Mouse (Mus musculus): ENCODE measurements around the gene Ube2ql1. TPM values are rescaled to one million over a fixed set of nuclear protein-coding genes. Genes with fewer than 3 reads are reported as not detected.

Gene Ube2ql1
- polyA plus RNA-seq (2012; rRNA removed) = 0.42 and 0.82 TPM in 2 replicates

DNA sequence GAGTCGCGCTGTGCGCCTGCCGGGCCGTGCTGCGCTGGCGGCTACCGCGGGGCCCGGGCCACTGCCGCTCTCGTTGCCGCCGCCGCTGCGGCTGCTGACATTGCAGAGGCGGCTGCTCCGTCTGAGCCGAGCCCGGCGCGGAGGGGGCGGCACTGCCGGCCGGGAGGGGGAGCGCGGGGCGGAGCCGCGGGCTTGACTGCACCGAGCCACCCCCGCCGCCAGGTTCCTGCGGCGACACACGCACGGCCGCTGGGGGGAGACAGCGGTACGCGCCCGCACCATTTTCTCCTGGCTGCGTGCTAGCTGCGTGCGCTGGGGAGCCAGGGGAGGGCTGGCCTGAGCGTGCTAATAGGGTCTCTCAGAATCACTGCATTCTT lies at the start of gene Ube2ql1:
Gene Ube2ql1, minus strand, starts transcription at position 131 of the 377 bp plus-strand sequence.
- H3K27me3 ChIP-seq (ENCODE audit: control insufficient read depth, insufficient read depth, low read length) = peaks cover 35% of the 10 kb centered on the region
- H3K36me3 ChIP-seq (ENCODE audit: control insufficient read depth, insufficient read depth, low read length) = no peaks in the 10 kb centered on the region
- no peak within 1 kb of the TSS for H3K27ac ChIP-seq (ENCODE audit: insufficient read depth, low read depth, low read length)
- H3K4me1 ChIP-seq (ENCODE audit: control insufficient read depth, insufficient read depth, insufficient read length, low read length) = no peaks in the 10 kb centered on the region; the same call in 1 of the 2 replicates
- peak within 1 kb of the TSS; percentile 48 for H3K4me3 ChIP-seq (ENCODE audit: low read depth, low read length)
- 2% methylated on average over 44 of the region's 46 CpGs for WGBS
- TF ChIP-seq CTCF (IDR thresholded peaks at IDR 0.05; ENCODE audit: extremely low read depth, insufficient read length, insufficient replicate concordance, low read depth, low read length) (peak; percentile 54), POLR2A (IDR thresholded peaks at IDR 0.05; ENCODE audit: low read depth, low read length) (no peak)

DNA sequence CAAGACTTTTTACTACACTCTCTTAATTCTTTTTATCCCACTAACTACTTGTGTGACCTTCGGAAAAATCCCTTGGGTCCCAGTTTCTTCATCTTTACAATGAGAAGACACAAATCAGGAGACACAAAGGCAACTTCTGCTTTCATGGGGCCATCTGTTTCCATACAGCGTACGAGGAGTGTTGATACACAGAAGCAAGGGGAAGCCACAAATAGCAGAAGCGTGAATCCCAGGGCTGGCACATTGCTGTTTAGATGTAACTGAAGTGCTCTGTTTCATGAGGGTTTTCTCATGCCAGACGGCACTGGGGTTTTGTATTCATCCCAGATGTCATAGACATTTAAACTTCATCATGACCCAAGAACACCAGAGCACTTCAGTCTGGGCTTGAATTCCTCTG lies 49.0 kb upstream of the Ube2ql1 start:
- H3K36me3 ChIP-seq (ENCODE audit: control insufficient read depth, insufficient read depth, low read length) = no peaks in the 10 kb centered on the region
- no peak overlapping the region for H3K27ac ChIP-seq (ENCODE audit: insufficient read depth, low read depth, low read length)
- TF ChIP-seq CTCF (IDR thresholded peaks at IDR 0.05; ENCODE audit: extremely low read depth, insufficient read length, insufficient replicate concordance, low read depth, low read length) = no peak
- TF ChIP-seq POLR2A (IDR thresholded peaks at IDR 0.05; ENCODE audit: low read depth, low read length) = no peak
- 69% methylated on average over 5 of the region's 5 CpGs for WGBS
- H3K27me3 ChIP-seq (ENCODE audit: control insufficient read depth, insufficient read depth, low read length) = no peaks in the 10 kb centered on the region
- no peaks in the 10 kb centered on the region for H3K4me1 ChIP-seq (ENCODE audit: control insufficient read depth, insufficient read depth, insufficient read length, low read length)
- H3K4me3 ChIP-seq (ENCODE audit: low read depth, low read length) = no peak overlapping the region

DNA sequence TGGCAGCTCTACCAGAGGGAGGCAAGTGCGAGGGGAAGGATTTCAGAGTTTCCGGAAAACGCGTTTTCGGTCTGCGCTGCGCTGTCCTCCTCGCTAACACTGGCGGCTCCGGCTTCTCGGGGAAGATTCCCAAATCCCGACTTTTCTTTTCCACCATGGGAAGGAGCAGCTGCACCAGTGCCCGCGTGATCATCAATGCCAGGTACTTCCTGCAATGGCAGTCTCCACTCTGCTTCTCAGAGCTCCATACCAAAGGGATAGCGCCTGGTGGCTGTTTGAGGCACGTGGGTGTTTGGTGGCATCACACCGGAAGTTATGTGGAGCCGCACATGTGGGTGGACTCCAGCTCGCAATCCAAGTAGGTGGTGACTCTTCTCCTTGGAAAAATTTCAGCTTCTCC lies 38.5 kb upstream of the Ube2ql1 start:
- no peaks in the 10 kb centered on the region for H3K36me3 ChIP-seq (ENCODE audit: control insufficient read depth, insufficient read depth, low read length)
- WGBS = 87% methylated on average over 19 of the region's 19 CpGs
- no peak overlapping the region for H3K27ac ChIP-seq (ENCODE audit: insufficient read depth, low read depth, low read length)
- no peaks in the 10 kb centered on the region for H3K4me1 ChIP-seq (ENCODE audit: control insufficient read depth, insufficient read depth, insufficient read length, low read length)
- TF ChIP-seq POLR2A (IDR thresholded peaks at IDR 0.05; ENCODE audit: low read depth, low read length) (no peak), CTCF (IDR thresholded peaks at IDR 0.05; ENCODE audit: extremely low read depth, insufficient read length, insufficient replicate concordance, low read depth, low read length) (no peak)
- no peak overlapping the region for H3K4me3 ChIP-seq (ENCODE audit: low read depth, low read length)
- no peaks in the 10 kb centered on the region; the same call in 1 of the 2 replicates for H3K27me3 ChIP-seq (ENCODE audit: control insufficient read depth, insufficient read depth, low read length)

DNA sequence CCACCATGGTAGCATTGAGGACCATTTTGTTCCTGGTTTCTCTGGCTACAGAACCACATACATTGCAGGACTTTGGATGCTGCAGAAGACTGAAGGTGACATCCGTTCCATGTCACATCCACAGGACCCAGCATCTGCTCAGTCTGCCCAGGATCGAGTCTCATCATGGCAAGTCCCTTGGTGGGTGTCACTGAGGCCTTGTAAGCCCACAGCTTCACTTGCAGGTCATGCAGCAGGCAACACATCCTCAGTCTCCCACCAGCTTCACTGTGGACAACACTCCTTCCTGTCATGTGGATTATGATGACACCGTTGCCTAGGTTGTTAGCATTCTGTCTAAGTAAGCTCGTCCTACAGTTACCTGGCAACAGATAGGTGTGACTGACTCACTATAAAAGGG lies 32.7 kb upstream of the Ube2ql1 start:
- no peak overlapping the region for H3K4me3 ChIP-seq (ENCODE audit: low read depth, low read length)
- WGBS = 66% methylated on average over 4 of the region's 4 CpGs
- no peak for TF ChIP-seq CTCF (IDR thresholded peaks at IDR 0.05; ENCODE audit: extremely low read depth, insufficient read length, insufficient replicate concordance, low read depth, low read length)
- no peak for TF ChIP-seq POLR2A (IDR thresholded peaks at IDR 0.05; ENCODE audit: low read depth, low read length)
- H3K27me3 ChIP-seq (ENCODE audit: control insufficient read depth, insufficient read depth, low read length) = no peaks in the 10 kb centered on the region
- H3K27ac ChIP-seq (ENCODE audit: insufficient read depth, low read depth, low read length) = no peak overlapping the region
- no peaks in the 10 kb centered on the region for H3K36me3 ChIP-seq (ENCODE audit: control insufficient read depth, insufficient read depth, low read length)
- H3K4me1 ChIP-seq (ENCODE audit: control insufficient read depth, insufficient read depth, insufficient read length, low read length) = no peaks in the 10 kb centered on the region

DNA sequence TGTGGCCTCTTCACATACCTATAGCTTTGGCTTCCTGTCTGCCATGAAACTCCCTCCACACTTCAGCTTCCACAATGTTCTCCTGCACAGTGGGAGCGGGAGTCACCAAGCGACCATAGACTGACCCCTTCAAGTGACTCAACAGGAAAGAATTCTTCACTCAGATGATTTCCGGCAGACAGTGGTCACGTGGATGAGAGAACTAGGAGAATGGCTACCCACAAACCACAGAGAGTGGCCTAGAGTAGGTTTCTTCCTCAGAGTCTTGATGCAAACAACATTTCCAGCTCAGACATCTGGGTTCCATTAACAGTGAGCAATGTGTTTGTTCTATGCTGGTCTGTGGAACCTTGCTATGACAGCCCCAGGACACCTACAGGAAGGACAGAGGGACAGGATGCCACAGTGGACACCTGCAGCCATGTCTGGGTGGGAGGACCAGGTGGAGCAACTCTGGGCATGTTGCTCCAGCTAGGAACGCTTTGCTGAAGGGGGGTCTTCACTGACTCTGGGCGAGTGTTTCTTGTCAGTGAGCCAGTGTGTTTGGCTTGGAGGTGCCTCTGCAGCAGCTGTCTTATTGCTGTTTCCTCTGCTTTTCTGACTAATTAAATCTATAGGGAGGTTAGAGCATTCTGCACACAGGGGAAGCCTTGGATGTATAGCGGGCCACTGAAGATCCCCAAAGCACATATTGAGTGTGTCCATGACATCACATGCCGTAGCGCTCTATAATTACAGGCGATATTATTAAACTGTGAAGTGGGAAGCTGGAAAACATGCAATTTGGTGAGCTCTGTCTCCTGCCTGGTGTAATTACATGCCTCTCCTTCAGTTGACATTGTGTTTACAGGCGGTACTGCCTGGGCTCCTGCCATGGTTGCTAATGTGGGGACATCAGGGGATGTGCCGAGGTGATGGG lies 31.1 kb upstream of the Ube2ql1 start:
- Histone ChIP-seq H3K4me1 (ENCODE audit: control insufficient read depth, insufficient read depth, insufficient read length, low read length) (no peaks in the 10 kb centered on the region), H3K36me3 (ENCODE audit: control insufficient read depth, insufficient read depth, low read length) (no peaks in the 10 kb centered on the region), H3K27me3 (ENCODE audit: control insufficient read depth, insufficient read depth, low read length) (no peaks in the 10 kb centered on the region), H3K4me3 (ENCODE audit: low read depth, low read length) (no peak overlapping the region), H3K27ac (ENCODE audit: insufficient read depth, low read depth, low read length) (no peak overlapping the region)
- TF ChIP-seq CTCF (IDR thresholded peaks at IDR 0.05; ENCODE audit: extremely low read depth, insufficient read length, insufficient replicate concordance, low read depth, low read length) = no peak
- no peak for TF ChIP-seq POLR2A (IDR thresholded peaks at IDR 0.05; ENCODE audit: low read depth, low read length)
- 81% methylated on average over 12 of the region's 12 CpGs for WGBS

DNA sequence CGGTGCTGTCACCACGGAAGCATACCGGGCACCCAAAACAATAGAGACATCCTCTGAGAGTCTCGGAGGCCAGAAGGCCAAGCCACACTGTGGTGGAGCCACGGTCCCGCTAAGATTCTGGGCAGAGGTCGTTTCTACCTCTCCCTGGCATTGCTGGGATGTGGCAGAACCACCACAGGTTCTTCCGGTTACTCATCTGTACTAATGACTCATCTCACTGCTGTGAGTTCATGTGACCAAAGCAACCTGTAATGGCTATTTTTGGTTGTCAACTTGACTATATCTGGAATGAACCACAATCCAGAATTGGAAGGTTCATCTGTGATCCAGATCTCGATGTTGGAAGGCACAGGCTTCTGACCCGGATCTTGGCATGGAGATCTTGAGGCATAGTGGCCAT lies 28.5 kb upstream of the Ube2ql1 start:
- Histone ChIP-seq H3K27ac (ENCODE audit: insufficient read depth, low read depth, low read length) (no peak overlapping the region), H3K4me3 (ENCODE audit: low read depth, low read length) (no peak overlapping the region), H3K36me3 (ENCODE audit: control insufficient read depth, insufficient read depth, low read length) (no peaks in the 10 kb centered on the region), H3K4me1 (ENCODE audit: control insufficient read depth, insufficient read depth, insufficient read length, low read length) (no peaks in the 10 kb centered on the region), H3K27me3 (ENCODE audit: control insufficient read depth, insufficient read depth, low read length) (no peaks in the 10 kb centered on the region)
- TF ChIP-seq POLR2A (IDR thresholded peaks at IDR 0.05; ENCODE audit: low read depth, low read length) (no peak), CTCF (IDR thresholded peaks at IDR 0.05; ENCODE audit: extremely low read depth, insufficient read length, insufficient replicate concordance, low read depth, low read length) (no peak)
- 87% methylated on average over 10 of the region's 10 CpGs for WGBS

DNA sequence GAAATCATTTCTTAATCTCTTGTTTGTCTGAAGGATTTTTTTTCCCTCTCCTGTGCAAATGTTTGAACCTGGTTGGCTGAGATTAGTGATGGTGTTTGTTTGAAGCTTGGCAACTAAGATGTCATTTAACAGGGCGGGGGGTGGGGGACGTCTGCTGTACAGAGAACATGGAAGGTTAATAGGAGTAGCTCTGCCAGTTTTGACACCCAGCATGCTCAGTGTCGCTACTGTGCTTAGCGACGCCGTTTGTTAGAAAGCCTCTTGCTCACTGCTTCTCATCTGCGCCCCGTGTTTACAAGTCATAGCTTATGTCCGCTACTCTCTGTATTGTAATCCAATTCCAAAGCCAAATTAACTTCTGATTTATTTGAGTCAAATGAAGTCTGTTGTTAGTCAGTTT lies 25.0 kb upstream of the Ube2ql1 start:
- Histone ChIP-seq H3K27ac (ENCODE audit: insufficient read depth, low read depth, low read length) (no peak overlapping the region), H3K27me3 (ENCODE audit: control insufficient read depth, insufficient read depth, low read length) (no peaks in the 10 kb centered on the region), H3K4me3 (ENCODE audit: low read depth, low read length) (no peak overlapping the region), H3K4me1 (ENCODE audit: control insufficient read depth, insufficient read depth, insufficient read length, low read length) (no peaks in the 10 kb centered on the region), H3K36me3 (ENCODE audit: control insufficient read depth, insufficient read depth, low read length) (no peaks in the 10 kb centered on the region)
- WGBS = 49% methylated on average over 9 of the region's 9 CpGs
- TF ChIP-seq POLR2A (IDR thresholded peaks at IDR 0.05; ENCODE audit: low read depth, low read length) = no peak
- TF ChIP-seq CTCF (IDR thresholded peaks at IDR 0.05; ENCODE audit: extremely low read depth, insufficient read length, insufficient replicate concordance, low read depth, low read length) = no peak
